Mouse (Mus musculus): ENCODE measurements around the gene Dkk2. TPM values are rescaled to one million over a fixed set of nuclear protein-coding genes. Genes with fewer than 3 reads are reported as not detected.

The Dkk2 gene
- polyA plus RNA-seq, 1 experiment, result 0.57 TPM

DNA sequence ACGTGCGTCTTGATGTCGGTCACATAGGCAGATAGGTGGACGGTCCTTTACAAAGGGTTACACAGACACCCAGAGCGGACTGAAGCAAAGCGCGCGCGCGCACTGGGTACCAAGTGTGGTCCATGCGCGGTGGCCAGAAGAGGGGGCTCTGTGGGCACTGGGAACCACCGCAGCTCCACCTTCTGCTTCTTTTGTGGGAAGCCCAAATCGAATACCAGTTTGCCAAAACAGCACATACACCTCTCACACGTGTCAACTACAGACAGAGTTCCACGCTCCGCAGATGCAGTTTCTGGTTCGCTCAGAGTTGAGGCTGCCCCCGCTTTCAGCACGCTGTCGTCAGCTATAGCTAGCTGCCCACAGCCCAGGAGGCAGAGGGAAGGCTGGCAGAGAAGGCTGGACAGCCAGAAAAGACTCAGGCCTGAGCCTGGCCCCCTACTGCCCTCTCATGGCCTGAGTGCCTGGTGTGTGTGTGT lies 2.0 kb downstream of the Dkk2 start:
- Histone ChIP-seq H3K27me3 (ENCODE audit: control insufficient read depth, insufficient read depth, low read length) (no peaks in the 10 kb centered on the region; the same call in 1 of the 2 replicates), H3K4me1 (ENCODE audit: control insufficient read depth, insufficient read depth, insufficient read length, low read length) (peaks cover 3% of the 10 kb centered on the region), H3K27ac (ENCODE audit: insufficient read depth, low read depth, low read length) (no peak overlapping the region), H3K4me3 (ENCODE audit: low read depth, low read length) (peak overlapping the region; percentile 33), H3K36me3 (ENCODE audit: control insufficient read depth, insufficient read depth, low read length) (no peaks in the 10 kb centered on the region)
- no peak for TF ChIP-seq CTCF (IDR thresholded peaks at IDR 0.05; ENCODE audit: extremely low read depth, insufficient read length, insufficient replicate concordance, low read depth, low read length)
- 4% methylated on average over 21 of the region's 21 CpGs for WGBS

DNA sequence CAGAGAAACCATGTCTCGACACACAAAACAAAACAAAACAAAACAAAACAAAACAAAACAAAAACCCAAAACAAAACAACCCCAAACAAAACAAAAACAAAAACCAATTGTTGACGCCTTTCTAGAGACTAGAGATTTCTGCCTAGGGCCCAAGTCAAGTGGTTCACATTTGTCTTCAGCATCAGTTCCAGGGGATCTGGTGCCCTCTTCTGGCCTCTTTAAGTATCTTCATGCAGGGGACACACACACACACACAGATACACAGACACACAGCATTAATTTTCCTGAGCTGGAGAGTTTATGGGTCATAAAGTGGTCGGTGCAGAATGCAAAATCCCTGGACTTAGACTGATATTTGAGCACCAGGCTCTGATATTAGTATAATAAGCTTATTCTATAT lies 7.9 kb downstream of the Dkk2 start:
- WGBS, result 82% methylated on average over 3 of the region's 3 CpGs
- Histone ChIP-seq H3K4me3 (ENCODE audit: low read depth, low read length) (no peak overlapping the region), H3K27ac (ENCODE audit: insufficient read depth, low read depth, low read length) (no peak overlapping the region), H3K4me1 (ENCODE audit: control insufficient read depth, insufficient read depth, insufficient read length, low read length) (no peaks in the 10 kb centered on the region), H3K27me3 (ENCODE audit: control insufficient read depth, insufficient read depth, low read length) (no peaks in the 10 kb centered on the region), H3K36me3 (ENCODE audit: control insufficient read depth, insufficient read depth, low read length) (no peaks in the 10 kb centered on the region)
- TF ChIP-seq CTCF (IDR thresholded peaks at IDR 0.05; ENCODE audit: extremely low read depth, insufficient read length, insufficient replicate concordance, low read depth, low read length) (no peak), POLR2A (IDR thresholded peaks at IDR 0.05; ENCODE audit: low read depth, low read length) (no peak)

DNA sequence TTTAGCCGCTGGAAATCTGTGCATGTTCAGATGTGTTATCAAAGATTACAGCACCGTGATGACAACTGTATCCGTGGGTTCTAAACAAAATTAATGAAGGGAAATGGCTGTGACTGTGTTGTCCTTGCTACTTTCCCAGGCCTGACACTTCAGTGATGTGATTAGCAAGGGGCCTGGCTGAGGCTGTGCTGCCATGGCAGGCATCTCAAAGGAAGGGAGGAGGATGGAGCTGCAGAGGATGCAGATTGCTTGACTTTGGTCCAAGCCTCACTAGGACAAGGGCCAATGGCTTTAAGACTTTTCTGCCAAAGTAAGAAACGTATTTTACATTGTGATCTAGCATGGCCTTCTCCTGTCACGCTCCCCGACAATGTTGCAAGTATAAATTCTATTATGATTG lies 11.2 kb downstream of the Dkk2 start:
- Histone ChIP-seq H3K27me3 (ENCODE audit: control insufficient read depth, insufficient read depth, low read length) (no peaks in the 10 kb centered on the region), H3K4me3 (ENCODE audit: low read depth, low read length) (no peak overlapping the region), H3K27ac (ENCODE audit: insufficient read depth, low read depth, low read length) (no peak overlapping the region), H3K36me3 (ENCODE audit: control insufficient read depth, insufficient read depth, low read length) (no peaks in the 10 kb centered on the region), H3K4me1 (ENCODE audit: control insufficient read depth, insufficient read depth, insufficient read length, low read length) (no peaks in the 10 kb centered on the region)
- 71% methylated on average over 6 of the region's 6 CpGs for WGBS
- TF ChIP-seq POLR2A (IDR thresholded peaks at IDR 0.05; ENCODE audit: low read depth, low read length) (no peak), CTCF (IDR thresholded peaks at IDR 0.05; ENCODE audit: extremely low read depth, insufficient read length, insufficient replicate concordance, low read depth, low read length) (no peak)

DNA sequence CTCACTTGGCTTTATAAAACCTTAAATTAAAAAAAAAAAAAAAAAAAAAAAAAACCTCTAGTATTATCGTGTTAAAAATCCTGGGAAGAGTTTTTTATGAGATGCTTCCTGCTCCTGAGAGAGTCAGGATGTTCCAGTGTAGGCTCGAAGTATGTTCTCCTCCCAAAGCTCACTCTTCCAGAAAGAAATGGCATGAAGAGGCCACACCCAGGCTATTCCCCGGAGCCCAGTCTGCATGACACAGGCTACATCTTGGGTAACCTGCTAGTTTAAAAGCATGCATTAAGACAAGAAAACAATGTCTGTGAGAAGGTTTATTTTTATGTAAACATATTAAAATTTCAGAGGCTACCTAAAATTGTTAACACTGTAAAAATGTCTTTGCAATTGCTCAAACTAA lies 15.7 kb downstream of the Dkk2 start:
- H3K27me3 ChIP-seq (ENCODE audit: control insufficient read depth, insufficient read depth, low read length), result no peaks in the 10 kb centered on the region
- no peak overlapping the region for H3K4me3 ChIP-seq (ENCODE audit: low read depth, low read length)
- TF ChIP-seq CTCF (IDR thresholded peaks at IDR 0.05; ENCODE audit: extremely low read depth, insufficient read length, insufficient replicate concordance, low read depth, low read length) (no peak), POLR2A (IDR thresholded peaks at IDR 0.05; ENCODE audit: low read depth, low read length) (no peak)
- 70% methylated on average over 3 of the region's 3 CpGs for WGBS
- no peaks in the 10 kb centered on the region for H3K36me3 ChIP-seq (ENCODE audit: control insufficient read depth, insufficient read depth, low read length)
- no peak overlapping the region for H3K27ac ChIP-seq (ENCODE audit: insufficient read depth, low read depth, low read length)
- H3K4me1 ChIP-seq (ENCODE audit: control insufficient read depth, insufficient read depth, insufficient read length, low read length), result no peaks in the 10 kb centered on the region

DNA sequence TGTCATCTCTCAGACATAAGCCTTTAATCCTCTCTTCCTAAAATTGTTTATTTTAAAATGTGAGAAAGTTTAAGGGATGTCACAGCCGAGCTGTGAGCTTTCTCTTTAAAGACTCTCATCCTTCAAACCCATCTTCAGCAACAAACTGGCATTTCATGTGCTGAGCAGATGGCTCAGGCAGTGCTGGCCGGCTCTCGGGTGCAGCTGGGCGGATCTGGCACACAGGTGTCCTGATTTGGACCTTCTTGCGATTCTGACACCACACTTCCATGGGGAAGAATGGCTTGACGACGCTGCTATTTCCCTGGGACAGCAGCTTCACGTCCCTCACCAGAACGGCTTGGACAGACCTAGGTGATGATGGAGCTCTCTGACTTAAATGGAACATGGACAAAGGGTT lies 17.9 kb downstream of the Dkk2 start:
- no peaks in the 10 kb centered on the region for H3K27me3 ChIP-seq (ENCODE audit: control insufficient read depth, insufficient read depth, low read length)
- WGBS, result 37% methylated on average over 9 of the region's 9 CpGs
- H3K27ac ChIP-seq (ENCODE audit: insufficient read depth, low read depth, low read length), result no peak overlapping the region
- TF ChIP-seq CTCF (IDR thresholded peaks at IDR 0.05; ENCODE audit: extremely low read depth, insufficient read length, insufficient replicate concordance, low read depth, low read length) (no peak), POLR2A (IDR thresholded peaks at IDR 0.05; ENCODE audit: low read depth, low read length) (no peak)
- no peaks in the 10 kb centered on the region for H3K4me1 ChIP-seq (ENCODE audit: control insufficient read depth, insufficient read depth, insufficient read length, low read length)
- H3K36me3 ChIP-seq (ENCODE audit: control insufficient read depth, insufficient read depth, low read length), result no peaks in the 10 kb centered on the region
- no peak overlapping the region for H3K4me3 ChIP-seq (ENCODE audit: low read depth, low read length)

DNA sequence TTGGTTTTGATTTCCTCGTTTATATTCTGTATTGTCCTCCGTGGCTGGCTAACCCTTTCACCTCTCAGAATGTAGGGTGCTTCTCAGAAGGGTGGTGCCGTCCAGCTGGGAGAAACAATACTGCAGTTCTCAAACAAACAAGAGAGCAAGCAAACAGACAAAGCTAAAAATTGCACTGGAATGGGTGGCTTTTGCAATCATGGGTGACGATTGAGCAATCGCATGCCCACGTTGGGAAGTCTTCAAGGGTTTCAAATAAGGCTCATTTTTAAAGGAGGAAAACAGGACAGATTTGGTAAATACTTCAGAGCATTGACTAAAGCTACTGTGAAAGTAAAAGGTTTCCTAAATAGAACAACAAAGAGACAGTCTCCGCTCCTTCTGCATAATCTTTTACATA lies 18.4 kb downstream of the Dkk2 start:
- no peaks in the 10 kb centered on the region for H3K4me1 ChIP-seq (ENCODE audit: control insufficient read depth, insufficient read depth, insufficient read length, low read length)
- H3K4me3 ChIP-seq (ENCODE audit: low read depth, low read length), result no peak overlapping the region
- no peak overlapping the region for H3K27ac ChIP-seq (ENCODE audit: insufficient read depth, low read depth, low read length)
- no peaks in the 10 kb centered on the region for H3K27me3 ChIP-seq (ENCODE audit: control insufficient read depth, insufficient read depth, low read length)
- WGBS, result 37% methylated on average over 7 of the region's 7 CpGs
- no peaks in the 10 kb centered on the region for H3K36me3 ChIP-seq (ENCODE audit: control insufficient read depth, insufficient read depth, low read length)
- no peak for TF ChIP-seq CTCF (IDR thresholded peaks at IDR 0.05; ENCODE audit: extremely low read depth, insufficient read length, insufficient replicate concordance, low read depth, low read length)
- TF ChIP-seq POLR2A (IDR thresholded peaks at IDR 0.05; ENCODE audit: low read depth, low read length), result no peak

DNA sequence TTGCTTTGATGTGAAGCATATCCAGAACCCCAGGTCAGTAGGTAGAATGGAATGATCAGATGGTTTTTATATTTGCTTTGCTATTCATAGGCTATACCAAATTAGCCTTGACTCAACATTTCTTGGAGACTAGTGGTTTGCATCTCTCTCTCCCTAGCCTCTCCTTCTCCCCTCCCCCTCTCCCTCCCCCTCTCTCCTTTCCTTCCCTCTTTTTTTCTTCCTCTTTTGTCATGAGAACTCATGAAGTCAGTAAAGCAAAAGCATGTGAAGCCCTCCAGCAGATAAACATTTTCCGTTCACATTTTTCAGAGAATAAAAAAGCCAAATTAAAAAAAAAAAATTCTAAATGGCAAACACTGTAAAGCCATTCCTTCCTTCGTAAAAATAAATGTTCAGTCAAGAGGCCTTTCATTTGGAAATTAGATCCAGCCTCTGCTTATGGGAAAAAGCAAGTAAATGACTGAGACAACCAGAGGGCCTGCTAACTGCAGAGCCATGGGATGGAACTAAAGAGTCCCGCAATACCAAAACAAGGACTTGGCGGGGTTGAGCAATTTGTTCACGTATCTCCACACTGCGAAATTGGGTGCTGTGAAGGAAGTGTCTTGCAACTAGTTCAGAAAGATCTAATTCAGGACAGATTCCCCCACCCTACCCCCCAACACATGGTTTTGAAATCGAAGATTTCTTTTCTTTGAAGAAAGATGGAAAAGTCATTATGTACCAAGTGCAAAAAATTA lies 30.9 kb downstream of the Dkk2 start:
- Histone ChIP-seq H3K4me3 (ENCODE audit: low read depth, low read length) (no peak overlapping the region), H3K36me3 (ENCODE audit: control insufficient read depth, insufficient read depth, low read length) (no peaks in the 10 kb centered on the region), H3K27ac (ENCODE audit: insufficient read depth, low read depth, low read length) (no peak overlapping the region), H3K27me3 (ENCODE audit: control insufficient read depth, insufficient read depth, low read length) (no peaks in the 10 kb centered on the region), H3K4me1 (ENCODE audit: control insufficient read depth, insufficient read depth, insufficient read length, low read length) (no peaks in the 10 kb centered on the region)
- 81% methylated on average over 7 of the region's 7 CpGs for WGBS
- TF ChIP-seq POLR2A (IDR thresholded peaks at IDR 0.05; ENCODE audit: low read depth, low read length) (no peak), CTCF (IDR thresholded peaks at IDR 0.05; ENCODE audit: extremely low read depth, insufficient read length, insufficient replicate concordance, low read depth, low read length) (no peak)

All from small intestine, adult 2 months (tissue).